Mouse (Mus musculus) left cerebral cortex, adult 8-10 months (tissue): ENCODE results near the gene Lrrc61. TPM values are rescaled to one million over a fixed set of nuclear protein-coding genes. Genes with fewer than 3 reads are reported as not detected.

Source experiments
- DNase-seq, 2 experiments: peaks; one replicate each; pipeline ENCODE4 v3.0.0; 2022; ENCODE audit warnings: low spot score in 2 of 2
- total RNA-seq, 4 experiments: library from RNA; stranded (reverse); gene quantifications; 2 replicates each; pipeline ENCODE4 v1.2.4; 2022

The Lrrc61 gene
- total RNA-seq, 4 experiments from 2014 or later = 41.6 to 55.1 (median 46.4) TPM

DNA sequence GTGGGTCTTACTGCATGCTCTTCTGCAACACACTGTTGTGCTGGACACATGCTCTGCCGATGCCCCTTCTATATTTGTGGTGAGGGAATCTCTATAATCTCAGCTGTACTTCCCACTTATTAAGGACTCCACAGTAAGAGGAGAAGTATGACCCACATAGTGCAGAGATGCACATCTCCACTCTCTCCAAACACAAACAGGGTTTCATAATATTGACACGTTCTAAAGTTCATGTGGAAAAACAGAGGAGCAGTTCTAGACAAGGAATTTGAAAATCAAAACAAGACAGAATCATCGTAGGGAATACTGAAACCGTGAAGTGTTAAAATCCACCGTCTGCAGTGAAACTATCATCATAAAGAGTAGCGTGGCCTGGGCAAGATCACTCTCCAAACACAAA is 37.3 kb downstream of the Lrrc61 start:
- DNase-seq = no peak

DNA sequence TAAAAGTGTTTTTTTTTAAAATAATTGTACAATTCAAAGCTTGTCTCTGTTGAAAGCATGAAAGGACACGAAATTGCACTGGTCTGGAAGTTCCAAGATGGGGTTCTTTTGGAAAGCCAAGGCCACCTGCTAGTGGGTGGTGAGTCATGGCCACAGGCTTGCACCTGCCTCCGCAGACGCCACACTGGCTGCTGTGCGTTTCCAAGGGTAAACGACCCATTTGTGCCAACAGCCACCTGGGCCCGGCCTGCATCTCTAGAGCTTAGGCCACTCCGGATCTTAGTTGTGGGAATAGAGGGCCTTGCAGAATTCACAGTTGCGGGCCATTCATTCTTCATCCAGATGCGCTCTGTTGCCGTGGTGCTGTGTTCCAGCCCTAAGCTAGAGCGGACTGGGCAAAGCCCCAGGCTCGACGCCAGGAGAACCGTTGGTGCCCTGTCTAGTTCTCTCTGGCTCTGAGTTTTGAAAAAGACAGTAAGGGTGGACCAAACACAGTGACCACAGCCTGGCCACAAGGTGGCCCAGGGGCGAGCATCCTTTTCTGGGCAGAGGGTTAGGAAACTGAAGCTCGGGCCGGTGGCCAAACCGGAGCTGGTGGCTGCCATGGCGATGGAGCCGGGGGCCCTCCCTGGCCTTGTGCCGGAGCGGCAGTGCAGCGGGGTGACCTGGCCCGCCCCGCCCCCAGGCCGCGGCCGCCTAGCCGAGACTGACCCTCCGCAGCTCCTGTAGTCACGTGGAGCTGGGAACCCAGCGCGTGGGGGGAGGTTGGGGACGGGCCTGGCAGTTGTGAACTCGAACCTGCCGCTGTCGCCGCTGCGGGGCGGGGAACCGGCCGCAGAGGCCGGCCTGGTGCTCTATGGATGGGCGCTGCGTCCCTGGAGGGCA is 38.8 kb downstream of the Lrrc61 start, which contains the start of the genes Repin1 and Gm44965:
Gene Repin1, plus strand, starts transcription at position 726 of the 885 bp plus-strand sequence.
Gene Gm44965, plus strand, starts transcription at position 784 of the 885 bp plus-strand sequence.
- peak; percentile 91 to 92 for DNase-seq

DNA sequence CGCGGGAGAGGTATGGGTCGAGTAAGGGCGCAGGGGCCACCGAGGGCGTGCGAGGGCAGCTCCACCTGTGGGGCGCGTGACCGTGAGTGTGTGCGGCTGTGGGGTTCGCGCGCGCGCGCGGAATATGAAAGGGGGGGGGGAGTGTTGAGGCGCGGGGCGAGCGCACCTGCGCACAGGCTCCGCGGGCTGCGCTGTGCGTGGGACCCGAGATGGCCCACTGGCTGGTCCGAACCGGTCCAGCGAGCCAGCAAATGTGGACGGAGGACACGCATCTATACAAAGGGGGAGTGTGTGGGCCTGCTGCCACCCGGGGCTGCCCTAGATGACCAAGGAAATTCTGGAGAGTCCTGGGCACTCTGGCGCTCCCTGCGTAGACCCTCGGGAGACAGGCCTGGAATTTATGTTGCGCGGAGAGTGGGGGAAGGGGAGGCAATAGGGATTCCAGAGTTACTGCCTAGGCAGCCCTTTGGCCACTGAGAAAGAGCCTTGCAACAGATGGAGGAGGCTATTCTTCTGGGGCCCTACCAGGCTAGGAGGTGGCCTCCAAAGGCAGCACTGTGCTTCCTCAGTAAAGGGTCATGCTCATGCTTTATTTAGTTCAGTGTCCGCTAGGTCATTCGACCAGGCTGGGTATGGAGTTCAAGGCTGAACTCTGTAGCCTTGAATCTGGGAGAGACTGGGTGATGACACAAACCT is 39.6 kb downstream of the Lrrc61 start:
- DNase-seq = peak; percentile 55 to 56

DNA sequence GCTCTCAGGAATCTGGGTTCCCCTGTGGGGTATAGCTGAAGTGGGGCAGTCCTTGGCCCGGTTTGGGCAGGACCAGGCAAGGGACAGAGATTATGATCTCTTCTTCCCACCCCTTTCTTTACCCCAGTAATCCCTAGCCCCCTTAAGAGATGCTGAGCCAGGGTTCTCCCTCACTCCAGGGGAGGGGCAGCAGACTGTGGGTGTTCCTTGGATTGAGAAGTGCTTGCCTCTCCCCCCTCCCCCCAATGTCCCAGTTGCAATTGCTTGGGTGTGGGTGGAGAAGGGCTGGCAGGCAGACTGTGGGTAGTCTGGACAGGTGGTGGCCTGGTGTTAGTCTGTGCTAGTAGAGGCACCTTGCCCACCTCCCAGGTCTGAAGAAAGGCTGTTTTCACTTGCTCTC is 40.7 kb downstream of the Lrrc61 start:
- peak in 1 of 2 experiments; percentile 49 for DNase-seq

DNA sequence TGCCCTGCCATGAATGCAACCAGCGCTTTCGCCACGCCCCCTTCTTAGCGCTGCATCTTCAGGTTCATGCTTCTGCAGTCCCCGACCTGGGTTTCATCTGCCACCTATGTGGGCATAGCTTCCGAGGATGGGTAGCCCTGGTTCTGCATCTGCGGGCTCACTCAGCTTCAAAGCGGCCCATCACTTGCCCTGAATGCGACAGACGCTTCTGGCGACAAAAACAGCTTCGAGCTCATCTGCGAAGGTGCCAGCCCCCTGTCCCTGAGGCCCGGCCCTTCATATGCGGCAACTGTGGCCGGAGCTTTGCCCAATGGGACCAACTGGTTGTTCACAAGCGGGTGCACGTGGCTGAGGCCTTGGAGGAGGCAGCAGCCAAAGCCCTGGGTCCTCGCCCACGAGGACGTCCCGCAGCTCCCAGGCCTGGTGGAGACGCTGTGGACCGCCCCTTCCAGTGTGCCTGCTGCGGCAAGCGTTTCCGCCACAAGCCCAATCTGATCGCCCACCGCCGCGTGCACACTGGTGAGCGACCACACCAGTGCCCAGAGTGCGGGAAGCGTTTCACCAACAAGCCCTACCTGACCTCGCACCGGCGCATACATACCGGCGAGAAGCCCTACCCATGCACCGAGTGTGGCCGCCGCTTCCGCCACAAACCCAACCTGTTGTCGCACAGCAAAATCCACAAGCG is 42.1 kb downstream of the Lrrc61 start:
- DNase-seq = no peak

DNA sequence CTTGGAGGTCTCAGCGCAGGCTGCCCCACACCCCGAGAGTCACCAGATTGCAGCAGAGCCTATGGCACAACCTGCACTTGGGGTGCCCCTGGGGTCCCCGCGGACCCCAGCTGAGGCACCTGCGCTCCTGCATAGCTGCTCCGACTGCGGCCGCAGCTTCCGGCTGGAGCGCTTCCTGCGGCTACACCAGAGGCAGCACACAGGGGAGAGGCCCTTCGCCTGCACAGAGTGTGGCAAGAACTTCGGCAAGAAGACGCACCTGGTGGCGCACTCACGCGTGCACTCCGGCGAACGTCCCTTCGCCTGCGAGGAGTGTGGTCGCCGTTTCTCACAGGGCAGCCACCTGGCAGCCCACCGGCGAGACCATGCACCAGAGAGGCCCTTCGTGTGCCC is 42.6 kb downstream of the Lrrc61 start:
- no peak for DNase-seq

DNA sequence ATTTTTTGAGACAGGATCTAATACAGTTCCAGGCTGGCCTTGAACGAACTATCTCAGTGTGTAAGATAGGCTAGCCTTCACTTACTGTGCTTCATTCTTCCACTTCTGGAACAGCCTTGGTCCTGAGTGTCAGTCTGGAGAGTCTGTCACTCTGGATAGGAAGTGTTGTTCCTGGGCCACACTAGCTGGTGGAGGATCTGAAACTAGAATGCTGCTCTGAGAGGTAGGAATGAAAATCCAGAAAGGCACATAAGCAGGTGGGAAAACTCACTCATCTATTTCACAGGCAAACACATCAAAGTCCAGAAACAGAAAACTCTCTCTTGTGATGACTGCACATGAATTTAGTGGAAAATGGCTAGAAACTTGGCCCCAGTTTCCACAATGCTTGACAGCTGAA is 46.0 kb downstream of the Lrrc61 start:
- DNase-seq = no peak

DNA sequence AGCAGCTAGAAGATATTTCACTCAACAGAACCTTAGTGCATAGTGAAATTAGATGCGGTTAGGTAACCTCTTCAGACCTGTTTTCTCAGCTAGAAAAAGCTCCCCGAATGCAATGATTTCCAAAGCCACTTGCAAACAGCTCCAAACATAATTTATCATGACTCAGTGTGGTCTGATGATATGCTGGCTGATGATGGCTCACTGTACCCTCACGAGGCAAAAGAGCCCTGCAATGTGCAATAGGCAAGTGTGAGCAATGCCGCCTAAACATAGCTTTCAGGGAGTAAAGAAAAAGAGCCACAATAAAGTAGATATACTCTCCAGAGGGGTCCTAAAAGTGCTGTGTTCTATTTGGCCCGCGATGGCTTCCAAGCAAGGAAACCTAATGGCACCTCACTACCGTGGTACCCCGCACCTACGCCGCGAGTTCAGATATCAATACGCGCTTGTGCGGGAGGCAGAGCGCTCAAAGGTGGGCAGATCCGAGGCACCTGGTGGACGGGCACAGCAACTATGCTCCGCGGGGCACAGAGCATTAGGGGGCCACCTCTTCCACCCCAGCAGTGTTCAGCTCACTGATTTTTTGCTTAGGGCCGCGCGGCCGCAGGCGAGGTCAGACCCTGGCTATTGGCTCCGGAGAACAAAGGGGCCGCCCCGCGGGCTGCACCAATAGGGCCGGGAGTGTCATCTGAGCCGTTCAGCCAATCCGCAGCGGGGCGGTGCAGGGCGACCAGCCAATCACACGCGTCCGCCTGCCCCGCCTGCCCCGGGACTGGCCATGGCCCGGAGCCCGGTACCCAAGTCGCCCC is 46.9 kb downstream of the Lrrc61 start, which contains the start of gene Zfp775:
Gene Zfp775, plus strand, starts transcription at position 793 of the 809 bp plus-strand sequence.
- DNase-seq = peak; percentile 90 to 97

DNA sequence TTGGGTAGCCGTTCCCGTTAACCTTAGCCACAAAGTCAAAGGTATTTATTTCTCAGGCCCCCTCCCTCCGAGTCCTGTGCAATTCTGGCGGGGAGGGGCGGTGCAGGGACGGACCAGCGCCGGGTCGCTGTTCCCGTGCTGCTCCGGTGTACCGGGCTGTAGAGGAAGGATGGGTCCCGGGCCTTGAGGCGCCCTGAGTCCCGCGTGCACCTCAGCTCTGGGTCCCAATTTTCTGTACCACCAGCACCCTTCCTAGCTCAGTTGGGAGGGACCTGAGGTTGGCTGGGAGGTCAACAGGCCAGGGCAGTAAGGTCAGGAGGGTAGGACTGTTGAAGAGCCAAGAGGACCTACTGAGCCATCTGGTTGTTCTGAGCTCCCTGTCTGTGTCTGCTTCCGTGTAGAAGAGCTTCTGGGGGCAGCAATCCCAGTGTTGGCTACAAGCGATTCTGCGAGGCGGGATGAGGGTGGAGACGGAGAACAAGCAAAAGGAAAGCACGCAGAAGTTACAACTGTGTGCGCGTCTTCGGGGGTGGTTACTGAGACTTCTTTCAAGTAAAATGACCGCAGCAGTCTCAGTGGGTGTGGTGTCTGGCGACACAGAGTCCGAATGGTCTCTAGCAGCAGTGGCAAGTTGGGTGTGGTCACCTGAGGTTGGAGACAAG is 47.6 kb downstream of the Lrrc61 start:
- DNase-seq = peak; percentile 36 to 53

DNA sequence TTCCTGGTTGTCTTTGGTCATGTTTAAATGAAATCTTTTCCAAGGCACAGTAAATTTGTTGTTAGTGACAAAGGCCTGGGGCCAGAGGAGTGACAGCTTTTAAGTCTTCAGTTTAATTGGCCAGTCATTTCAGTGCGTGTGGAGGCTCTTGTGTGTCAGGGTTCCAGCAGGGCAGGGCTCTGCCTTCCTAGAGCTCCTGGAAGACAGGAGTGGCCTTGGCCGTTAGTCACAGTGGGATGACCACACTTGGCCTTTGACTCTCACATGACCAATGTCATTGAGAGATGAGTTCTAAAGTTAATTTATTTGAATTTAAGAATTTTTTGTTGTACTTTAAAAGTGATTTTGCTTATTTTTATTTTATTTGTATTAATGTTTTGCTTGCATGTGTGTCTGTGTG is 53.5 kb downstream of the Lrrc61 start:
- DNase-seq = no peak

DNA sequence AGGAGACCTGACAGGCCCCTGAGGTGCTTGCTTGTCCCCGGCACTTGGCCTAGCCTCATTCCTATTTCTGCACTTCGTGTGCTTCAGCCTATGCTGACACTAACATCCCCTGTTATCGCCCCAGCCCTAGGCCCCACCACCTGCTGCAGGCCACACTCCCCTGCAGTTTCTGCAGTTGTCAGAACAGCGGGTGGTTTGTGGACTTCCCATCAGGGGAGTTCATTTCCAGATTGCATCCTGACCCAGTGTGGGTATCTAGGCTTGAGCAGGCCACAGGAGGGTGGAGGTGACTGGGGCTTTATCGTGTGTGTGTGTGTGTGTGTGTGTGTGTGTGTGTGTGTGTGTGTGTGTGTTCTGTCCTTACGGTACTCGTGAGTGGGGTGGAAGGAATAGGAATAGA is 54.9 kb downstream of the Lrrc61 start:
- DNase-seq = no peak

DNA sequence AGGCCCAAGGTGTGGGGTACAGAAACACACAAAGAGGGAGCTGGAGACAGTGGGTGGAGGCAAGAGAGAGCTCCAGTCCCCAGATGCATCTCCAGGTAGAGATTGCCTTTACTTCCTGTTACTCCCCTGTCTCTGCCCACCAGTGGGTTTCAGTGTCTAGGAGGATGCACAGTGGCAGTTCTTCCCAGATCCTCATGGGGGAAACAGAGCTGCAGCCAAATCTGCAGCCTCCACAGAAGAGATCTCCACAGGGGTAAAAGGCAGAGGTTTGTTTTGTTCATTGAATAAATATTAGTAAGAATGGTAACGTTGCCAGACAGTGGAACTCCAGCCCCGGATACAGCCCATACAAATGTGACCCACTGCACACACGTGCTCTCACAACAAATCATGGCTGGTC is 56.1 kb downstream of the Lrrc61 start:
- DNase-seq = no peak

DNA sequence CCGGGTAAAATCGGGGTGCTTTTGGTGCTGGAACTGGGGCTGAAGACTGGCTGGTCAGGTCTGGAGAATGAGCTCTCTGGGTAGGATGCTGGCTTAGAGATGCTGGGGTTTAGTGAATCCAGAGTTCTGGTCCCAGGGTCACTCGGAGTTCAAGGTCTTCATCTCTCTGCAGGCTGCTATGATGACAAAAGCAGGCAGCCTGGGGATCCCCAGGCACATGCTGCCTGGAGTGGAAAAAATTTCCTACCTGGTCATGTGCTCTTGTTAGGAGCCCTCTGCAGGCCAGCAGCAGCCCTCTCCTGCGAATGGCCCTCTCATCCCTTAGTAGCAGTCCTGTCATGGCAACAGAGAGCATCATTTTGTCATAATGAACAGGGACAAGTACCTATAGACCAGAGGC is 58.9 kb downstream of the Lrrc61 start:
- DNase-seq = no peak

DNA sequence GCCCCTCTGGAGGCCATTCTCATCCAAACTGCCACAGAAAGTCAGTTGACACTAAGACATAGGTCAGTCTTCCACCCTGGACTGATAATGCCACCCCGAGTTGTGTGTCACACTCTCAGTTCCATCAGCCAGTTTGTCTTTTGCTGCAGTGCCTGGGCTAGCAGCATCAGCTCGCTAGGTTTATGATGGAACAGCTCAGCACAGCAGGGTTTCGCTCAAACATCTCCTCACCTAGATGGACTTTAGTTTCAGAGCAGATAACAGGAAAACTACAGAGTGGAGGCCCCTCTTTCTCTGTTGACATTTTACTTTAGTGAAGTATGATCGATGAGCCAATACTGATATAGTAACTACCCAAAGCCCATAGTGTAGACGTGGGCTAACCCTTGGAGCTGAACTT is 60.2 kb downstream of the Lrrc61 start:
- no peak for DNase-seq

DNA sequence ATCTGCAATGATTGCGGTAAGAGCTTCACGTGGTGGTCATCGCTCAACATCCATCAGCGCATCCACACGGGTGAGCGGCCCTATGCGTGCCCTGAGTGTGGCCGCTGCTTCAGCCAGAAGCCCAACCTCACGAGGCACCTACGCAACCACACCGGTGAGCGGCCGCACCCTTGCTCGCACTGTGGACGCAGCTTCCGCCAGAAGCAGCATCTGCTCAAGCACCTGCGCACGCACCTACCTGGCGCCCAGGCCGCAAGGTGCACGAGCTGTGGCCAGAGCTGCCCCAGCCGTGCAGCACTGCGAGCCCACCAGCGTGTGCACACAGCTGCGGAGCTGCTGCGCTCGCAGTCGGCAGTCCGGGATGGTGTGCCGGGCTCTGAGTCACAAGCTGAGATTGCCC is 65.4 kb downstream of the Lrrc61 start:
- no peak for DNase-seq

Other genes starting within 250 kb of the Lrrc61 start
- 10 to 100 TPM; 42.8 to 63.6 (median 53.0) TPM for gene Krba1, start 159.2 kb upstream of the Lrrc61 start, total RNA-seq
- 10 to 100 TPM; 36.6 to 46.3 (median 38.6) TPM for gene Zfp467, start 109.0 kb upstream of the Lrrc61 start, total RNA-seq
- gene Sspo, start 106.6 kb upstream of the Lrrc61 start, total RNA-seq = 1 to 10 TPM in 1 of 4 experiments, under 1 TPM in 3; 0.84 to 1.4 (median 0.90) TPM
- 100 to 1,000 TPM; 400 to 422 (median 415) TPM for gene Atp6v0e2, start 17.2 kb upstream of the Lrrc61 start, total RNA-seq
- 10 to 100 TPM; 16.1 to 17.3 (median 16.9) TPM for gene Rarres2, start 18.0 kb downstream of the Lrrc61 start, total RNA-seq
- gene Gm45021, start 34.8 kb downstream of the Lrrc61 start, total RNA-seq = not detected
- gene Repin1, start 39.1 kb downstream of the Lrrc61 start, total RNA-seq = 10 to 100 TPM; 62.2 to 67.3 (median 64.6) TPM
- 1 to 10 TPM in 1 of 4 experiments, not detected in 3; 1.6 TPM for gene Gm44965, start 39.1 kb downstream of the Lrrc61 start, total RNA-seq
- 1 to 10 TPM; 7.7 to 9.5 (median 7.8) TPM for gene Zfp775, start 47.3 kb downstream of the Lrrc61 start, total RNA-seq
- gene AI854703, start 72.0 kb downstream of the Lrrc61 start, total RNA-seq = 10 to 100 TPM; 15.2 to 16.7 (median 16.1) TPM
- 1 to 10 TPM in 1 of 4 experiments, under 1 TPM in 3; 0.77 to 1.0 (median 0.83) TPM for gene Gimap8, start 92.4 kb downstream of the Lrrc61 start, total RNA-seq
- 1 to 10 TPM in 1 of 4 experiments, under 1 TPM in 3; 0.36 to 1.0 (median 0.45) TPM for gene Gimap9, start 121.3 kb downstream of the Lrrc61 start, total RNA-seq
- under 1 TPM in 3 of 4 experiments, not detected in 1; 0.41 to 0.56 (median 0.55) TPM for gene Gimap4, start 129.8 kb downstream of the Lrrc61 start, total RNA-seq
- 1 to 10 TPM; 3.1 to 4.3 (median 4.0) TPM for gene Gimap6, start 153.4 kb downstream of the Lrrc61 start, total RNA-seq
- gene Gm28053, start 163.8 kb downstream of the Lrrc61 start, total RNA-seq = 1 to 10 TPM in 1 of 4 experiments, not detected in 3; 2.3 TPM
- gene Gimap7, start 163.8 kb downstream of the Lrrc61 start, total RNA-seq = not detected
- gene Gimap1, start 184.3 kb downstream of the Lrrc61 start, total RNA-seq = 1 to 10 TPM; 1.6 to 2.8 (median 1.8) TPM
- 1 to 10 TPM in 1 of 4 experiments, under 1 TPM in 3; 0.32 to 1.2 (median 0.89) TPM for gene Gimap5, start 191.4 kb downstream of the Lrrc61 start, total RNA-seq
- not detected for gene Gimap3, start 216.1 kb downstream of the Lrrc61 start, total RNA-seq